ENCODE assay signal across 16 mouse cellular contexts in the genomic region with DNA sequence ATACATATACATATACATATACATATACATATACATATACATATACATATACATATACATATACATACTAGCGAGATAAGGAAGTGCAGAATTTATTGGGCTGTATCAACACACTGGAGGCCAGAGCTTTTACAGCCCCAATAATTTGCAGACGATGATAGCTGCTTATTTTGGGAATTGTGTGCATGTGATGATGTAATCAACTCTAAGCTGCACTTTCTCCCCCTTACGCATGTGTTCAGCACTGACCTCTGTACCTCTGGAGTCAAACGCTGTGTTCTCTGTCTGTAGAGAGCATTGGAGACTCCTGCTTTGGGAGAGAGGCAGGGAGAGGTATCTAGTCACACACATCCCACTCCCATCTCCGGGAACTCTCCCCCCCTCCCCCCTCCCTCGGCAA. TPM values are rescaled to one million over a fixed set of nuclear protein-coding genes. Genes with fewer than 3 reads are reported as not detected.
DNase-seq lines count a peak whose midpoint lies in the region; ATAC-seq and TF ChIP-seq lines count a peak whose summit lies in the region.
"Had no signal": no experiment of that assay in that cellular context is flagged by ENCODE, and none has a peak within 500 bp of the region (broad histone marks: within the 10 kb centered on the region; RNA-seq: fewer than 3 reads in every experiment).

No protein-coding gene starts in this region.

- DNase-seq in heart, adult 11 months = peak; percentile 90
- no peak for DNase-seq in heart, postnatal 10 days
- peak; percentile 92 for DNase-seq in liver, adult 2 months (ENCODE audit: extremely low read depth, low read depth, low spot score)
- no peak for DNase-seq in liver
- peak; percentile 49 for DNase-seq in adipocyte (ENCODE audit: low spot score)
- no peak for DNase-seq in embryo, embryonic 9.5 days (ENCODE audit: extremely low spot score)
- no peak for DNase-seq in thymus, postnatal 10 days (ENCODE audit: low spot score in 2 of 2)
- DNase-seq: adrenal gland, postnatal 10 days; lung, postnatal 36 days; thymus, postnatal 36 days had no signal

- WGBS in liver, adult 2 months = 22% methylated on average over 6 of the region's 6 CpGs
- 47% methylated on average over 6 of the region's 6 CpGs for WGBS in intestine, embryonic 16.5 days

- H3K36me3 ChIP-seq in liver, adult 2 months (ENCODE audit: control insufficient read depth, insufficient read depth, low read length) = peaks cover 14% of the 10 kb centered on the region
- no peaks in the 10 kb centered on the region for H3K36me3 ChIP-seq in intestine, embryonic 16.5 days (ENCODE audit: control insufficient read depth, insufficient read depth, low read length)
- H3K36me3 ChIP-seq: embryonic facial prominence, embryonic 10.5 days; liver, embryonic 15.5 days had no signal

- peak; percentile 29; the same call in 1 of the 2 replicates for ATAC-seq in intestine, embryonic 16.5 days

- no peak for TF ChIP-seq CTCF in liver, adult 2 months (IDR thresholded peaks at IDR 0.05; ENCODE audit: low read depth, low read length)

- H3K4me1 ChIP-seq in liver, adult 2 months (ENCODE audit: control insufficient read depth, insufficient read depth, low read length) = peaks cover 25% of the 10 kb centered on the region
- H3K4me1 ChIP-seq in intestine, embryonic 16.5 days (ENCODE audit: control insufficient read depth, insufficient read depth, low read length) = peaks cover 45% of the 10 kb centered on the region
- H3K4me1 ChIP-seq: liver, embryonic 15.5 days had no signal

- H3K27ac ChIP-seq in liver, adult 2 months (replicated peaks; ENCODE audit: insufficient read depth, low read depth, low read length) = peak overlapping the region; percentile 65
- H3K27ac ChIP-seq in intestine, embryonic 16.5 days (ENCODE audit: low read length) = no peak overlapping the region
- H3K27ac ChIP-seq: embryonic facial prominence, embryonic 10.5 days; liver, embryonic 15.5 days had no signal

- H3K27me3 ChIP-seq in liver, adult 2 months (ENCODE audit: control insufficient read depth, insufficient read depth, low read length) = no peaks in the 10 kb centered on the region
- no peaks in the 10 kb centered on the region for H3K27me3 ChIP-seq in intestine, embryonic 16.5 days (replicated peaks; ENCODE audit: control insufficient read depth, insufficient read depth, low read length)

- H3K79me2 ChIP-seq in liver, adult 2 months (ENCODE audit: control insufficient read depth, insufficient read depth, low read length) = peaks cover 74% of the 10 kb centered on the region

- H3K9me3 ChIP-seq in intestine, embryonic 16.5 days (ENCODE audit: control insufficient read depth, low read length) = no peaks in the 10 kb centered on the region
- H3K9me3 ChIP-seq: embryonic facial prominence, embryonic 10.5 days; G1E; liver, embryonic 15.5 days had no signal

- no peak for TF ChIP-seq POLR2A in liver, adult 2 months (IDR thresholded peaks at IDR 0.05; ENCODE audit: extremely low read depth, insufficient read depth, low read length)

- peak overlapping the region; percentile 38; the same call in 1 of the 2 replicates for H3K9ac ChIP-seq in liver, adult 2 months (ENCODE audit: low read depth, low read length)
- no peak overlapping the region for H3K9ac ChIP-seq in intestine, embryonic 16.5 days (ENCODE audit: low read depth, low read length)
- H3K9ac ChIP-seq: liver, embryonic 15.5 days had no signal

- intact Hi-C loops in heart, postnatal 10 days (cut with DNase I) = no loop called here

- no peak overlapping the region for H3K4me3 ChIP-seq in liver, adult 2 months (ENCODE audit: insufficient read depth, low read depth, low read length)
- no peak overlapping the region for H3K4me3 ChIP-seq in intestine, embryonic 16.5 days (ENCODE audit: low read length)
- H3K4me3 ChIP-seq: embryonic facial prominence, embryonic 10.5 days; erythroblast, embryonic 14.5 days; liver, embryonic 15.5 days had no signal

- H3K4me2 ChIP-seq in intestine, embryonic 16.5 days (ENCODE audit: low read depth, low read length) = no peak overlapping the region
- H3K4me2 ChIP-seq: liver, embryonic 15.5 days had no signal

RNA-seq across cellular contexts. Expression of a gene that starts 52.0 kb away (rescaled TPM):
- 10 to 100 TPM; 39.2 to 52.4 TPM for total RNA-seq in heart, postnatal 10 days (2021)
- 184 and 206 TPM in 2 replicates for total RNA-seq in liver, adult 2 months (2014; rRNA removed)
- polyA plus RNA-seq in liver, adult 2 months (2012; rRNA removed) = 36.2 and 39.8 TPM in 2 replicates
- 31.0 and 37.6 TPM in 2 replicates for polyA plus RNA-seq in intestine, embryonic 16.5 days (2015; fragmentation: Nextera tagmentation; extraction: Ambion mirVana)
- total RNA-seq: monocyte, adult 5-6 weeks had no signal
- polyA plus RNA-seq: erythroblast, embryonic 14.5 days; G1E had no signal

Comparison
In these comparisons a context has a peak if more than half of its experiments do, and no peak if none do; other contexts are left out.
1. DNase-seq: peak in heart, adult 11 months (single experiment), liver, adult 2 months (single experiment) and adipocyte (single experiment); none in heart, postnatal 10 days (0 of 2), liver (single experiment), embryo, embryonic 9.5 days (single experiment) and thymus, postnatal 10 days (0 of 2).